Mouse (Mus musculus) ES-E14 (cell line): ENCODE measurements around the gene Gm20441.

Experiments
- CHD2 ChIP-seq: IDR thresholded peaks from 2 replicates; pipeline ENCODE4 v1.6.1; 2014; ENCODE audit warnings: mild to moderate bottlenecking, low read depth, low read length, inconsistent platforms
- HCFC1 ChIP-seq: IDR thresholded peaks from 2 replicates; pipeline ENCODE4 v1.6.1; 2012; ENCODE audit warnings: low read length, inconsistent platforms, borderline replicate concordance; ENCODE audit not compliant: insufficient read depth
- MAFK ChIP-seq: IDR thresholded peaks from 2 replicates; pipeline ENCODE4 v1.6.1; 2014; ENCODE audit warnings: mild to moderate bottlenecking, low read depth, low read length, inconsistent platforms; ENCODE audit not compliant: insufficient read depth
- ZC3H11A ChIP-seq: IDR thresholded peaks from 2 replicates; pipeline ENCODE4 v1.6.1; 2012; ENCODE audit warnings: low read depth, mild to moderate bottlenecking, inconsistent platforms, low read length, borderline replicate concordance
- ZNF384 ChIP-seq: IDR thresholded peaks from 2 replicates; pipeline ENCODE4 v1.6.1; 2012; ENCODE audit warnings: low read depth, low read length, inconsistent platforms

GRCm38 (mm10) chr10:75743369-75743768, 37.4 kb downstream of the Gm20441 start:
- TF ChIP-seq HCFC1 (no peak), MAFK (no peak), CHD2 (no peak), ZC3H11A (no peak), ZNF384 (no peak)
